Mouse (Mus musculus): Measurements from ENCODE around the gene Trpt1.
A peak's percentile ranks its signal among the peaks of the same experiment; 100 is the strongest.

Gene Trpt1

DNA sequence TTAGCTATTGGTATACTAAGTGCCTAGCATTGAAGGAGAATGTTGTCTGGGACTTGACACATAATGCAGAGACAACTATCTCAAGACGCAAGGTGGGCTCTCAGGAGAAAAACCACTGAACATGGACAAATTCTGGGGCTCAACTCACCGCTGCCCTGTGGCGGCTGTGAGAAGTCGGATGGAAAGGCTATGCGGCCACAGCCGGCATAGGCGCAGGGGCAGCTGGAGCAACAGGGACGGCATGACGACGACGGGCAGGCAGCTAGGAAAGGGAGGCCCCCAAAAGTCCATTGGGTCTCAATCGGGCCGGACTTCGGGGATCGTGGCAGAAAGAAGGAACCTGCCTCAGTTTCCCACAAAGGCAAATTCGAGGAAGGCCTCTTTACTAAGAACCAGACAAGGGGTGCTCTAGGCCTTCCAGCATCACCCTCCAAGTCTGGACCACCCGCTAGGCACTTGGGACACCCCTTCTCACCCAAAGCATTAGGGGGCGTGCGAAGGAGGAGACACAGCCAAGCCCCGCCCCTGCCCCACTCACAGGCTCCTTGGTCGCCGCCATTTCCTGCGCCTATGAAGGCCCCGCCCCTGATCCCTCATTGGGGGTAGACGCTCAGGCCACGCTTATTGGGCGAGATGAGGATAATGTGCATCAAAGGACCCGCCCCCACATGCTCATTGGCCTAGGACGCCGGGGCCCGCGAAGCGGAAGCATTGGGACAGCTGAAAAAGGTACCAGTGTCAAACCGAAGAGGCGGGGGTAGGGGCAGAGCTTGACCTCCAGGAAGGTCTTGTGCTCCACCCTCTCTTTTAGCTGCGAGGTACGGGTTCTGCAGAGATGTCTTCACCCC is 3.7 kb upstream of the Trpt1 start, which contains the start of gene Dnajc4:
TSS of gene Dnajc4 (minus strand) at position 562 of the 848 bp plus-strand sequence.
- DNase-seq (ENCODE audit: low spot score in 2 of 2): peak; percentile 98

- DNase-seq (ENCODE audit: low spot score in 2 of 2): peak in 1 of 2 experiments; percentile 31
Measured at GRCm38 (mm10) chr19:6993011-6993770, 2.7 kb upstream of the Trpt1 start.

- DNase-seq (ENCODE audit: low spot score in 2 of 2): peak in 1 of 2 experiments; percentile 24
Measured at GRCm38 (mm10) chr19:6994002-6994401, 1.9 kb upstream of the Trpt1 start.

DNA sequence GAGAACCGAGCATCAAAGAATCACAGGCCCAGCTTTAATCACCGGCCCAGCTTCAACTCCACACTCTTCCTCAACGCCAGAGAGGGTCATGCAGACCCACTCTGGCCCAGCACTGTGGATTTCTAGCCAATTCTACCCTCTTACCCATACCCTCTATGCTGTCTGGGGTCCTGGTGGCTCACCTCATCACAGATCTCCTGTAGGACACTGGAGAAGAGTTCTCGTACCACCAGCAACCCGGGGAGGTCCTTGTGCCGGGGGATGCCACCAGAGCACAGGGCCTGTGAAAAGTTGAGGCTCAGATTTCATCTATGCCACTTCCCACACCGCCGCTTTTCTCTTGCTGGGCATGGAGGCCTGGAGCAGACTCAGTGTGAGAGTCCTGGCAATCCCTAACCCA is 1.4 kb upstream of the Trpt1 start:
- peak in 1 of 2 experiments; percentile 24 for DNase-seq (ENCODE audit: low spot score in 2 of 2)

DNA sequence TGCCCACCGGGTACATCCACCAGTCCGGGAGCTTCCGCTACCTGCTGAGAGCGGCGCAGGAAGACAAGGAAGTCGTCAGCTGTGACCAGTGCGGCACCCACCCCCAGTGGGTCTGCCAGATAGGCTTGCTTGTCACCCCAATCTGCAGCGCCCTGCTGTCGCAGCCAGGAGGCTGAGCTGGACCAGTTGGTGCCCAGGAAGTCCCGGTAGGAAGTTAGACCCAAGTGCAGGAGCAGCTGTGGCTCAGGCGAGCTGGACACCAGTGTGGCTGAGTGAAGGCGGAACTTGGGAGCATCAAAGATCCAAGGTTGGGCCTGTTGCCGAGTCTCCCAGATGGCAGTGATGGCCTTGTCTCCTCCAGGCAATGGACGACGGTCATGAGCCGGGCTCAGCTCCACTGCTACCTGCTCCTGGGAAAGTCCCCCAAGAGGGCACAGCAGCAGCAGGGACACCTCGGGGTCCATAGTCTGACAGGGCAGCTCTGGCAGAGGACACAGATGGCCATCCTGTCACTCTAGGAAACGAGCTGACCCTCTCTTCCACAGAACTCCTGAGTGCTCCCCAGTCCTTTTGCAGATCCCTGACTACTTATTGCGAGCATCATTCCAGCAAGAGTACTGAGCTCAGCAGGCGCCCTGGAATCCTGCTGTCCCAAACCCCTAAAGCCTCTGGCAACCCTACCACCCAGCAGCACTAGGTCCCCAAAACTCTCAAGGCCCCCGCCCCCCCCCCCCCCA is 508 bp upstream of the Trpt1 start:
- DNase-seq (ENCODE audit: low spot score in 2 of 2): no peak

DNA sequence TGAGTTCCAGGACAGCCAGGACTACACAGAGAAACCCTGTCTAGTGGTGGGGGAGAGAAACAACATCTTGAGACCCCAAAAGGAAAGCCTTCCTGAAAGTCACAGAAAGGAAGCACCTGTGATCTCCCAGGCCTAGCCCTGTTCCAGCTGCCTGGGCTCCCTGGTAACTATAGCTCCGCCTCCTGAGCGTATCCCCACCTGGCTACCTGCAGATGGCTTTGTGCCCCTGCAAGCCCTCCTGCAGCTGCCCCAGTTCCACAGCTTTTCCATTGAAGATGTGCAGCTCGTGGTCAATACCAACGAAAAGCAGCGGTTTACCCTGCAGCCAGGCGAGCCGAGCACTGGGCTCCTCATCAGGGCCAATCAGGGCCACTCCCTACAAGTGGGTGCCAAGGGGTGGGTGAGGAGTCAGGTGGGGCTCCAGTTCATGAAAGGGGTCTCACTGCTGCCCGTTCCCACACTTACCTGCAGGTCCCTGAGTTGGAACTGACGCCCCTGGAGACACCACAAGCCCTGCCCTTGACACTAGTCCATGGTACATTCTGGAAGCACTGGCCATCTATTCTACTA is 1.9 kb downstream of the Trpt1 start:
- no peak for DNase-seq (ENCODE audit: low spot score in 2 of 2)

DNA sequence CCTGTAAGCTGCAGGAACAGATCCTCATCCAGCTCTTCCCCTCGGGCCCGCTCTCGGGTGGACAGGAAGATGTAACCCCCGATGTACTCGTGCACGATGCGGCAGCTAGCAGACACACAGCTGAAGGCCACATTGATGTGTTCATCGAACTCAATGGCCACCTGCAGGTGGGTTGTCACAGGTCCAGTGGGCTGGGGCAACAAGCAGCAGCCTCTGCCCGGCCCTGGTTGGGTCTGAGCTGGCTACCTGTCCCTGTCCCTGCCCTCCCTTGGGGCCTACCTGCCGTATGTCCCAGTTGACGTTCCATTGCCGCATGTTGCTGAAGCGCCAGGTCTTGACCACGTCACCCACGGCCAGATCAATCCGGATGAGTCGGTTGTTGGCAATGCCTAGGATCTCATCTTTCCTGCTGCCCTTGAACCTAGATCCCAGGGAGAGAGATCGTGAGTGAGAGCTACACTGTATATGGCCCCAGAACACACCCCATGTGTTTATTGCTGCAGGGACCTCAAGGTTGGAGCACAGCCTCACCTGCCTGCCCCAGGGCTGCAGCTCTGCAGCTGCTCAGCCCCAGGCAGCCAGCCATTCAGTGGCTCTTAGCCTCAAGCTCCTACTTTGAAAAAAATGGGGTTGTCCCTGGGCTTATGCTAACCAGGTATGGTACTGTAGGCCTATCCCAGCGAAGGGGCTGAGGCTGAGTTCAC is 3.6 kb downstream of the Trpt1 start:
- no peak for DNase-seq (ENCODE audit: low spot score in 2 of 2)

DNA sequence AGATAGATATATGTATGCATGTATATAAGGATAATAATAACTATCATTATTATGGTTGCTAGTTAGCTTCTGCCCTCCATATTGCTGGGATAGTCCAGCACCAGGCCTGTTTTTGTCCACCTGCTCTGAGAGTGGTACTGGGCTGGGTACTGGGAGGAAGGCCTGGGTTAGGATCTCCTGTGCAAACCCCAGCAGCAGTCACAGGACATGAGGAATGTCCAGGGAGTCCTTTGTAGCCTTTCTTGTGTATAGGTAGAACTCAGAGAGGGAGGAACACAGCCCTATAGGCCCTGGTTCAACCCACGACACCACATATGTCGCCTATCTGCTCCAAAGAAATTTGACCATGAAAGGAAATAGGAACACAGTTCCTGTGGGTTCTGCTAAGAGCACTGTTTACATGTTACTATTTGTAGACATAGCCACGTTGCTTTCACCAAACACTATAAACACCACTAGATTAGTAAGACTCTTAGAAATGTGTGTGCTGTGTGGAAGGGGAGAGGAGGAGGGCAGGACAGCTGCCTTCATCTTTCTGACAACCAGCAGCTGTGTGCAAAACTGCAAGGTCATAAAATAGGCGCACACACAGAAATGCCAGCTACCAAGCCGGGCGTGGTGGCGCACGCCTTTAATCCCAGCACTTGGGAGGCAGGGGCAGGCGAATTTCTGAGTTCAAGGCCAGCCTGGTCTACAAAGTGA is 11.1 kb downstream of the Trpt1 start:
- DNase-seq (ENCODE audit: low spot score in 2 of 2): no peak

DNA sequence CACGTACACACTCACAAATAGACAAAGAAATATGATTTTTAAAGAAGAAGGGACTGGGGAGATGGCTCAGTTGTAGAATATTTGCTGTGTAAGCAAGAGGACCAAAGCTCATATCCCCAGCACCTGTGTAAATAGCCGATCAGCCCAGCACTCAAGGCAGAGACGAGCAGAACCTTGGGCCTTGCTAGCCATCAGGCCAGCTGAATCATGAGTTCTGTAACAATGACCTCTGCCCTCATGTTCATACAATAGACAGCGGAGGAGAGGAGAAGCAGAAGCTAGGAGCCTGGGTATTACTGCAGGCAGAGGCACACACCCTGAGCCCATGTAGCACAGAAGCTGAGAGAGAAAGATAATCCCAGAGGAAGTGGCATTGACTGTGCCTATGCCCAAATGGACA is 16.5 kb downstream of the Trpt1 start:
- DNase-seq (ENCODE audit: low spot score in 2 of 2): no peak

- no peak for DNase-seq (ENCODE audit: low spot score in 2 of 2)
Measured at GRCm38 (mm10) chr19:7013984-7014383, 18.1 kb downstream of the Trpt1 start.

GRCm38 (mm10) chr19:7014481-7015135 is 18.7 kb downstream of the Trpt1 start:
- no peak for DNase-seq (ENCODE audit: low spot score in 2 of 2)

GRCm38 (mm10) chr19:7017541-7018457 is 21.9 kb downstream of the Trpt1 start:
- no peak for DNase-seq (ENCODE audit: low spot score in 2 of 2)

- no peak for DNase-seq (ENCODE audit: low spot score in 2 of 2)
Measured at GRCm38 (mm10) chr19:7018546-7018945, 22.6 kb downstream of the Trpt1 start.

DNA sequence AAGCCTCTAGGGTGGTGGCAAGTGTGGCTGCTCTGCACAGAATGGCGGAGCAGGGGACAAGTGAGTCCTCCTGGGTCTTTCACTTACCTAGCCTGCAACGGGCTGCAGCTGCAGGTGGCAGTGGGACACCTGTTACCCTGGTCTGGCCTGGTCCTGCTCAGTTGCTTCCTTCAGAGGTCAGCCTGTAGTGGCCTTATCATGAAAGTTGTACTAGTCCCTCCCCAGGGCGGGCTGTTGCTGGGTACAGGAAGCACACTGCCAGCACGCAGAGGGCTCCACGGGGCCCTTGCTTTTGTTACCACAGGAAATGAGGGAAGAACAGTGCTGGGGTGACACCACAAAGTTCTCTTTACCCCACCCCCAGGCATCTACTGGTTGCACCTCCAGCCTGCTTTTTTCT is 23.3 kb downstream of the Trpt1 start, which contains the start of gene Fermt3:
TSS of gene Fermt3 (minus strand) at position 279 of the 400 bp plus-strand sequence.
- DNase-seq (ENCODE audit: low spot score in 2 of 2): peak; percentile 57 to 67

DNA sequence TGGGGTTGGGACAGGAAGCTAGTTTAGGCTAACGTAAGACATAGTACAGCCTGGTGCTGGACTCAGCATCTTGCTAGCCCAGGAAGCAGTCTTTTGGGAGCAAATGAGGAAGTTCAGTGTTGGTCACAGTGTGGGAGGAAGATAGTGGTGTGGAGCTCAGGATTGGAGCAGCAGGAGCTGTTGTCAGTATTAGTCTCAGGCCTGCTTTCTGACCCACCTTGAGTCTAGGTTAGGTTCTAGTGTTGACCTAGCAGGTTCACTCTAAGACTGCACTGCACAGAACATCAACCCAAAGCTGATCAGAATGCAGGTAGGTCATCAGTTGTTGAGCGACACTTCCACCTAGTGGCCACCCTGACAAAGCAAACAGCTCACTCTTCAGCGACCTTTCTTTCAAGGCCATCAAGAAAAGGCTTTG is 24.3 kb downstream of the Trpt1 start:
- no peak for DNase-seq (ENCODE audit: low spot score in 2 of 2)

DNA sequence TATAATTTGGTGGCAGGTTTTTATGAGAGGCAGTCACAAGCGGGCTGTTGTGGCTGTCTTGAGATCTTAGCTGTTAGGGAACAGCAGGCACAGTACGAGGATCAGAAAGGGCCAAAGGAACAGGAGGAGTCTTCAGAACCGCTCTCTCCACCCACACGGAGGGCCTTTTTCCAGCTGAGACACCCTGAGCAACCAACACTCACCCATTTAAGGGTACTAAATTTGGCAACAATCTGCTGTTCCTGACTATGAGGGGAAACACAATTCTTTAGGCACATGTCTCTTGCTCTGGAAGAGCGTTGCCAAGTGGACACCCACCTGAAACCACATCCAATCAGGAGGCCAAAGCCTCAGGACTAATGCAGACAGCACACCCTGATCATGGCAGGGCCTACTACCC is 33.6 kb downstream of the Trpt1 start:
- peak; percentile 53 to 73 for DNase-seq (ENCODE audit: low spot score in 2 of 2)

- DNase-seq (ENCODE audit: low spot score in 2 of 2): no peak
Measured at GRCm38 (mm10) chr19:7034006-7034405, 38.1 kb downstream of the Trpt1 start.

DNA sequence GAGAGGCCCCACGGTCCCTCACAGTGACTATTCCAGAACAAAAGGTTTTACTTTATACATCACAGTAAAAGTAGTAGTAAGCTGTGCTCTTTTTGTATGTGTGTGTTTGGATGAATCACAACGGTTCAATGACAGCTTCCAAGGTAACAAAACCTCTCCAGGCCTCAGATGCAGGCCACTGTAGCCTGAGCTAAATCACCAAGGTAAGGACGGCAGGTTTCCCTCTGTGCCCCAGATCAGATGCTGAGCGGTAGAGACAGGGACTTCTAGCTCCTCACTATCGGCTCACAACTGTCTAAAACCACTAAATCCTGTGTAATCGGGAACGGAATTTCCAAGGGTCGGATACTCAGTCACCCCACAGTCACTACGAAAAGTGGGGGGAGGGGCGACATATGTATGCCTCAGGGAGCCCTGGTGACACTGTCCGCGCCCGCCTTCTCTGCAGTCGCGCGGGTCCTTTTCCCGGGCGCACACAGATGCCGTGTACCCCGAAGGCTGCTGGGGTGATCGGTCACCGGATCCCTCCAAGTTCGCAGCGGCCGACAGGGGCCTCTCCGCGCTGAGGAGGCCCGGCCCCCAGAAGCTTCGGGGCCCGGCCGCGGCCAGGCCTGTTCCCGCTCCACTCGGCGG is 43.3 kb downstream of the Trpt1 start:
- peak; percentile 75 to 79 for DNase-seq (ENCODE audit: low spot score in 2 of 2)
